In the genomic region with DNA sequence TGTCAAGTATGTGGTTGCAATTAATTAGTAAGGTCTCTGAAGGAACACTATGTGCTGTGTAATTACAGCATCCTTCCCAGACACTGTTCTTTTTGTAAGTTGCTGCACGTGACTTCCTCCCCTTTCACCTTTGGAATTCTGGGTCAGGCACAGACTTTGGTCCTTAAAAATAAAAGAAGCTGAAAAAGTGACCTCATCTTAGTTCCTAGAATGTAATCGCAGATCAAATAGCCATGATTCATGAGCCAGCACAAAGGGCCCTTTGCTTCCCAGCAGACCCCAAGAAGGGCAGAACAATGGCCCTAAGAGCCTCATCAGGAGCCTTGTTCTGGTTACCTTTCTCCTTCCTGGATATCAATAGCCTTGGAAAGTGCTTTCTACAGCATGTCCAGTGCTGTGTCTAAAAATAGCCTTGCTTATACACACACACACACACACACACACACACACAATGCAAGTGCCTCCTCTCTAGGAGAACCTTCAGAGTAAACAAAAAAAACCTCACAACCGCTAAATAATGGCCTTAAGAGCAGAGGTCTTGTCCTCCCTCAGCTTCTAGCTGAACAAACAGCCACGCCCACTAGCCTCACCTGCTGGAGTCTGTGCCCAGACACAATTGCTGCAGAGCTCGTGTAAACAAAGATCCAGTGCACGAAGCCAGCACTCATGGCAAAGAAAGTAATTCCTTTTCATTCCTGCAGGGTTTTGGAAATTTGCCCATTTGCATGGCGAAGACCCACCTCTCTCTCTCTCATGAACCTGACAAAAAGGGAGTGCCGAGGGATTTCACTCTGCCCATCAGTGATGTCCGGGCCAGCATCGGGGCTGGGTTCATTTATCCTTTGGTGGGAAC, we compare ENCODE assay signal across 9 mouse cellular contexts.
DNase-seq lines count a peak whose midpoint lies in the region; ATAC-seq lines count a peak whose summit lies in the region.
"Had no signal": no experiment of that assay in that cellular context is flagged by ENCODE, and none has a peak within 500 bp of the region (broad histone marks: within the 10 kb centered on the region; RNA-seq: fewer than 3 reads in every experiment).

No protein-coding gene starts in this region.

- no peak overlapping the region for H3K9ac ChIP-seq in neural tube, embryonic 11.5 days (ENCODE audit: low read length)

- peak; percentile 53 for DNase-seq in urinary bladder, postnatal 14 days (ENCODE audit: low spot score)
- DNase-seq in urinary bladder, postnatal 36 days (ENCODE audit: low spot score in 2 of 2) = no peak
- peak; percentile 23 for DNase-seq in forelimb bud, embryonic 11.5 days (ENCODE audit: low read depth, low spot score)
- DNase-seq in kidney, postnatal 36 days = peak; percentile 29 to 55
- peak; percentile 41 for DNase-seq in neural tube, embryonic 11.5 days (ENCODE audit: low spot score)
- DNase-seq in adrenal gland, postnatal 10 days = no peak
- DNase-seq in right cerebral cortex, postnatal 4 days = no peak
- DNase-seq in gastrocnemius, postnatal 25 days = no peak

- no peaks in the 10 kb centered on the region for H3K27me3 ChIP-seq in neural tube, embryonic 11.5 days (ENCODE audit: control insufficient read depth, insufficient read depth, low read length)
- H3K27me3 ChIP-seq: megakaryocyte, embryonic 14.5 days had no signal

- no peaks in the 10 kb centered on the region for H3K9me3 ChIP-seq in neural tube, embryonic 11.5 days (ENCODE audit: control insufficient read depth, low read length)
- H3K9me3 ChIP-seq: megakaryocyte, embryonic 14.5 days had no signal

- H3K4me3 ChIP-seq in neural tube, embryonic 11.5 days (ENCODE audit: low read depth, low read length) = no peak overlapping the region
- H3K4me3 ChIP-seq: megakaryocyte, embryonic 14.5 days had no signal

- no peak overlapping the region for H3K4me2 ChIP-seq in neural tube, embryonic 11.5 days (ENCODE audit: low read depth)

- 37% methylated on average over 10 of the region's 10 CpGs for WGBS in neural tube, embryonic 11.5 days

- 0 out of 2 replicates have a peak overlapping the region, but pooled peaks have one; percentile 20 for H3K27ac ChIP-seq in neural tube, embryonic 11.5 days (ENCODE audit: low read depth, low read length)

- no peaks in the 10 kb centered on the region for H3K36me3 ChIP-seq in neural tube, embryonic 11.5 days (ENCODE audit: control insufficient read depth, insufficient read depth, low read length)

- peak; percentile 17; the same call in 1 of the 2 replicates for ATAC-seq in neural tube, embryonic 11.5 days (ENCODE audit: insufficient read depth, low FRiP score, low TSS enrichment)

- H3K4me1 ChIP-seq in neural tube, embryonic 11.5 days (ENCODE audit: control insufficient read depth, insufficient read depth, low read length) = peaks cover 16% of the 10 kb centered on the region

Comparison
In these comparisons a context has a peak if more than half of its experiments do, and no peak if none do; other contexts are left out.
1. DNase-seq: peak in urinary bladder, postnatal 14 days (single experiment), forelimb bud, embryonic 11.5 days (single experiment), kidney, postnatal 36 days (2 of 2) and neural tube, embryonic 11.5 days (single experiment); none in urinary bladder, postnatal 36 days (0 of 2), adrenal gland, postnatal 10 days (single experiment), right cerebral cortex, postnatal 4 days (single experiment) and gastrocnemius, postnatal 25 days (single experiment).